Mouse (Mus musculus) midbrain, postnatal 0 days (tissue): ENCODE results near the gene Pigf. TPM values are rescaled to one million over a fixed set of nuclear protein-coding genes. Genes with fewer than 3 reads are reported as not detected.

ENCODE experiments used
- ATAC-seq: fragments of 200-750 bp; cut with Nextera tagmentation; 2 replicates; pipeline ENCODE4 v1.8.0; 2017; ENCODE audit warnings: moderate number of reproducible peaks, mild to moderate bottlenecking, moderate TSS enrichment, moderate library complexity; ENCODE audit not compliant: low FRiP score
- DNase-seq: peaks from one replicate; pipeline ENCODE4 v3.0.0-alpha.2; 2015; ENCODE audit warnings: low spot score
- H3K27ac ChIP-seq: fragments of 300-500 bp; sonication (generic); 2 replicates; pipeline ENCODE4 v1.5.1; 2014; ENCODE audit warnings: low read depth, mild to moderate bottlenecking, low read length, mixed read lengths
- H3K27me3 ChIP-seq: fragments of 300-500 bp; sonication (generic); 2 replicates; pipeline ENCODE4 v1.6.1; 2014; ENCODE audit warnings: low read length, control low read depth, mixed read lengths; ENCODE audit not compliant: insufficient read depth
- H3K36me3 ChIP-seq: fragments of 300-500 bp; sonication (generic); 2 replicates; pipeline ENCODE4 v1.6.1; 2014; ENCODE audit warnings: low read length, control low read depth, mixed read lengths; ENCODE audit not compliant: insufficient read depth
- H3K4me1 ChIP-seq: fragments of 300-500 bp; sonication (generic); 2 replicates; pipeline ENCODE4 v1.6.1; 2014; ENCODE audit warnings: mild to moderate bottlenecking, control low read depth, antibody characterized with exemption, low read length, mixed read lengths; ENCODE audit not compliant: insufficient read depth
- H3K4me2 ChIP-seq: fragments of 300-500 bp; sonication (generic); 2 replicates; pipeline ENCODE4 v1.6.1; 2014; ENCODE audit warnings: low read depth, mild to moderate bottlenecking, low read length, mixed read lengths; ENCODE audit not compliant: poor library complexity, severe bottlenecking
- H3K4me3 ChIP-seq: fragments of 300-500 bp; sonication (generic); 2 replicates; pipeline ENCODE4 v1.5.1; 2014; ENCODE audit warnings: low read depth, mild to moderate bottlenecking, low read length, moderate library complexity
- H3K9ac ChIP-seq: fragments of 300-500 bp; sonication (generic); replicated peaks from 2 replicates; pipeline ENCODE4 v1.6.1; 2014; ENCODE audit warnings: mild to moderate bottlenecking, low read length, moderate library complexity, mixed read lengths; ENCODE audit not compliant: poor library complexity, severe bottlenecking
- H3K9me3 ChIP-seq: fragments of 300-500 bp; sonication (generic); 2 replicates; pipeline ENCODE4 v1.6.1; 2016; ENCODE audit warnings: low read length, control low read depth
- CTCF ChIP-seq: IDR thresholded peaks from 2 replicates; pipeline ENCODE4 v1.5.1; 2016; ENCODE audit warnings: antibody characterized with exemption, mild to moderate bottlenecking
- WGBS: fragments of 180-500 bp; shearing (Covaris S2); extraction: QIAGEN DNeasy Blood & Tissue Kit; methylation state at CpG from one replicate; pipeline ENCODE4 v1.1.7; 2014; 5-methylcytosine and 5-hydroxymethylcytosine counted together
- polyA plus RNA-seq: library from polyadenylated mRNA; unstranded; fragments of >200 nt; fragmentation: Nextera tagmentation; extraction: Ambion mirVana; gene quantifications from 2 replicates; pipeline ENCODE4 v1.2.1, GENCODE M21; 2015
- total RNA-seq: library from RNA; depleted of rRNA; stranded (reverse); fragments of >200 nt; gene quantifications from 2 replicates; pipeline ENCODE4 v1.2.3, GENCODE M21; 2014

Gene Pigf
- total and polyA plus RNA-seq, 2 experiments from 2014 or later = 21.6 to 31.3 TPM

DNA sequence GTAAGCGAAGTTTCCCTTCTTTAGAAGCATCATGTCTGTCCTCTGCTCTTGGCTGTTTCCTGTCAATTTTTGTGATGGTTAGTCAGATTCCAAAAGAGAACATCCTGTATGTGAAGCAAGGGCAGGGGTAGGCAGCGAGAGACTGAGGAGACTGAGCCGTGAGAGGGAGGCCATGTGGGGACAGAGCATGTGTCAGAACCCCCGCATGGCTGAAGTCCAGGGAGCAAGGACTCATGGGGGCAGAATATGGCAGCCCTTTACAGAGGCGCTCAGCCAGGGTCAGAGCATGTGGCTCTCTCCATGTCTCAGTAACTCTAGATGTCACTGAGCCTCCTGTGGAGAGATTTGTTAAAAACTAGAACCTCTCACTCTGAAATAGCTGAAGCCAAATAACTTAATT is 28.7 kb upstream of the Pigf start:
- no peaks in the 10 kb centered on the region for H3K9me3 ChIP-seq
- no peaks in the 10 kb centered on the region for H3K36me3 ChIP-seq
- ATAC-seq (no peak), DNase-seq (no peak)
- no peak overlapping the region for H3K9ac ChIP-seq
- H3K4me2 ChIP-seq = no peak overlapping the region
- no peaks in the 10 kb centered on the region for H3K27me3 ChIP-seq
- 74% methylated on average over 5 of the region's 5 CpGs for WGBS
- H3K4me1 ChIP-seq = peaks cover 7% of the 10 kb centered on the region
- H3K27ac ChIP-seq = no peak overlapping the region
- no peak overlapping the region for H3K4me3 ChIP-seq
- no peak for TF ChIP-seq CTCF

- H3K36me3 ChIP-seq = no peaks in the 10 kb centered on the region
- no peak overlapping the region for H3K9ac ChIP-seq
- no peak for TF ChIP-seq CTCF
- H3K27ac ChIP-seq = no peak overlapping the region
- ATAC-seq (no peak), DNase-seq (no peak)
- H3K9me3 ChIP-seq = no peaks in the 10 kb centered on the region
- no peak overlapping the region for H3K4me2 ChIP-seq
- no peaks in the 10 kb centered on the region for H3K27me3 ChIP-seq
- H3K4me1 ChIP-seq = peaks cover 7% of the 10 kb centered on the region
- 81% methylated on average over 1 of the region's 1 CpGs for WGBS
- H3K4me3 ChIP-seq = no peak overlapping the region
Observed at GRCm38 (mm10) chr17:87052432-87052831, 27.2 kb upstream of the Pigf start.

DNA sequence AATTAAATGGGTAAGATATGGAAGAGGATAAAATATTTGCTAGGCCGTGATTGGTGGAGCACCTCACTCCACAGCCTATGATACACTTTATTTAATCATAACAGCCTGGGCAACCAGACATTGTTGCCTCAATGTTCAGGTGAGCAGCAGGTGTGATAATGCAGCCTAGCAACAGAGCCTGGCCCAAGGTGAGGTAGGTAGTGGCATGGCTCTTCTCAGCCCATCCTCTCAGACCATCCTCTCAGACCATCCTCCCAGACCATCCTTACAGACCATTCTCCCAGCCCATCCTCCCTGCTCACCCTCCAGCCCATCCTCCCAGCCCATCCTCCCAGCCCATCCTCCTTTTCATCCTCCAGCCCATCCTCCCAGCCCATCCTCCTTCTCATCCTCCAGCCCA is 26.4 kb upstream of the Pigf start:
- WGBS = 96% methylated on average over 1 of the region's 1 CpGs
- H3K4me3 ChIP-seq = no peak overlapping the region
- DNase-seq = no peak

DNA sequence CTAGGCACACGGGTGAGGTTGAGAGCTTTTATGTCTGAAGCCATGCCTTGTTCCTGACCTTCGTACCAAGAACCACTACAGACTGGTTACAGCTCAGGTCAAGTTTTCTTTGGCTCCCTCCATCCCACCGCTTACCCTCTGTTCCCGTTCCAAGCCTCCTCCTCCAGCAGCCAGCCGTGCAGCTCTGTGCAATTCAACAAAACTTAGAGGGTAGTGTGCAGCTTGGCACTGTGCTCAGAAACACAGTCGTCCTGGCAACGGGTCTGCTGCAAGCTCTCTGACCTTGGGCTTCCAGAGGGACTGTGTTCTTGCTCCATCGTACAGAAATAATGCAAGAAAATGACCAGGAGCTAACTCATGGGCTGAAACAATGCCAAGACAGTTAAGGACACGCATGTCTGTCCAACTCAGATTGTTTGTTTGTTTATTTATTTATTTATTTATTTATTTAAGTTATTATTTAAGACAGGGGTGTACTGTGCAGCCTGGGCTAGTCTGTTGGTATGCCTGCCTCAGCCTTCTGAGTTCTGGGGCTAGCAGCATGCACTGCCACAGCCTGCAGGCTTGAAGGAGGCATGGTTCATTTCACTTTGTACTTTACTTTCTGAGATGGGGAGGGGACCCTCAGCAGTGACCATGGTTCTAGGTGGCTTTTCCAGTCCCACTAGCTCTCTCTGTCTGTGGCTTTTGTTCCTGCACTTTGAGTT is 25.4 kb upstream of the Pigf start:
- DNase-seq = peak; percentile 74
- peak; percentile 48; the same call in 1 of the 2 replicates for ATAC-seq
- Histone ChIP-seq H3K9me3 (no peaks in the 10 kb centered on the region), H3K36me3 (no peaks in the 10 kb centered on the region), H3K27ac (no peak overlapping the region), H3K27me3 (no peaks in the 10 kb centered on the region), H3K4me3 (no peak overlapping the region), H3K4me2 (no peak overlapping the region), H3K4me1 (peaks cover 4% of the 10 kb centered on the region; the same call in 1 of the 2 replicates), H3K9ac (no peak overlapping the region)
- 40% methylated on average over 9 of the region's 9 CpGs for WGBS
- TF ChIP-seq CTCF = no peak

More for the DNA sequence above, 26.4 kb upstream of the Pigf start:
- Histone ChIP-seq H3K9ac (no peak overlapping the region), H3K36me3 (no peaks in the 10 kb centered on the region), H3K4me1 (peaks cover 7% of the 10 kb centered on the region), H3K27ac (no peak overlapping the region), H3K4me2 (no peak overlapping the region), H3K27me3 (no peaks in the 10 kb centered on the region), H3K9me3 (no peaks in the 10 kb centered on the region)
- no peak for ATAC-seq
- TF ChIP-seq CTCF = no peak

- no peaks in the 10 kb centered on the region for H3K4me1 ChIP-seq
- H3K27ac ChIP-seq = no peak overlapping the region
- H3K9ac ChIP-seq = 0 out of 2 replicates have a peak overlapping the region, but pooled peaks have one; percentile 10
- WGBS = 63% methylated on average over 5 of the region's 5 CpGs
- H3K36me3 ChIP-seq = no peaks in the 10 kb centered on the region
- no peak for DNase-seq
- H3K4me2 ChIP-seq = no peak overlapping the region
- H3K27me3 ChIP-seq = no peaks in the 10 kb centered on the region
- TF ChIP-seq CTCF = no peak
- H3K4me3 ChIP-seq = no peak overlapping the region
- no peak for ATAC-seq
- no peaks in the 10 kb centered on the region for H3K9me3 ChIP-seq
Observed at GRCm38 (mm10) chr17:87049696-87050095, 24.5 kb upstream of the Pigf start.

DNA sequence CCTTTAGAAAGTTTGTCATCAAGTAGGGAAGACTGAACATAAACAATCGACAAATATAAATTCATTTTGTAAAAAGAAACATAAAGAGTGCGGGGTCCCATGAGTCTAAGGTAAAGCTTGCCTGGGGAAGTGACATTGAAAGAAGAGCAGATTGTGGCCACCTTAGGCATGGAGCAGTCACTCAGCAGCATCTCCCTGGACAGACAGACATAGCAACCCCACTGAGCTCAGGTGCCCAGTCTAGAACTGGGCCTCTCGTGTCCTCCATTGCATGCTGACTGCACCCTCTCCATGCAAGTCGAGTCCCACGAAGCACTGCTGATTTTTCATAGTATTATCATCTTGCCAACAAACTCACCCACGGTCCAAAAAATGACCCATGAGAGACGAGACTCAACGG is 19.6 kb upstream of the Pigf start:
- Histone ChIP-seq H3K27me3 (no peaks in the 10 kb centered on the region), H3K4me2 (no peak overlapping the region), H3K9ac (no peak overlapping the region), H3K27ac (no peak overlapping the region), H3K4me3 (no peak overlapping the region), H3K36me3 (no peaks in the 10 kb centered on the region), H3K4me1 (no peaks in the 10 kb centered on the region), H3K9me3 (no peaks in the 10 kb centered on the region)
- TF ChIP-seq CTCF = no peak
- WGBS = 79% methylated on average over 8 of the region's 8 CpGs
- ATAC-seq (no peak), DNase-seq (no peak)
